Mouse (Mus musculus) intestine, postnatal 0 days (tissue): ENCODE measurements around the gene Necab2. TPM values are rescaled to one million over a fixed set of nuclear protein-coding genes. Genes with fewer than 3 reads are reported as not detected.

Experiments used
- ATAC-seq: fragments of 200-750 bp; cut with Nextera tagmentation; 2 replicates; pipeline ENCODE4 v1.8.0; 2017; ENCODE audit warnings: mild to moderate bottlenecking, moderate TSS enrichment, moderate library complexity
- H3K27ac ChIP-seq: fragments of 300-500 bp; sonication (generic); 2 replicates; pipeline ENCODE4 v1.5.1; 2014; ENCODE audit warnings: mild to moderate bottlenecking, low read depth, low read length, moderate library complexity
- H3K27me3 ChIP-seq: fragments of 300-500 bp; sonication (generic); replicated peaks from 2 replicates; pipeline ENCODE4 v1.6.1; 2014; ENCODE audit warnings: low read length, mixed read lengths; ENCODE audit not compliant: control insufficient read depth, insufficient read depth
- H3K36me3 ChIP-seq: fragments of 300-500 bp; sonication (generic); 2 replicates; pipeline ENCODE4 v1.6.1; 2014; ENCODE audit warnings: mild to moderate bottlenecking, moderate library complexity; ENCODE audit not compliant: control insufficient read depth, insufficient read depth
- H3K4me1 ChIP-seq: fragments of 300-500 bp; sonication (generic); replicated peaks from 2 replicates; pipeline ENCODE4 v1.6.1; 2014; ENCODE audit warnings: antibody characterized with exemption, low read length, mixed read lengths; ENCODE audit not compliant: control insufficient read depth, insufficient read depth
- H3K4me2 ChIP-seq: fragments of 300-500 bp; sonication (generic); replicated peaks from 2 replicates; pipeline ENCODE4 v1.6.1; 2014; ENCODE audit warnings: low read depth, mild to moderate bottlenecking, moderate library complexity
- H3K4me3 ChIP-seq: fragments of 300-500 bp; sonication (generic); 2 replicates; pipeline ENCODE4 v1.5.1; 2014; ENCODE audit warnings: low read depth, low read length
- H3K9ac ChIP-seq: fragments of 300-500 bp; sonication (generic); 2 replicates; pipeline ENCODE4 v1.6.1; 2014; ENCODE audit warnings: mild to moderate bottlenecking, low read depth, low read length
- H3K9me3 ChIP-seq: fragments of 300-500 bp; sonication (generic); 2 replicates; pipeline ENCODE4 v1.6.1; 2016; ENCODE audit warnings: mixed run types; ENCODE audit not compliant: control insufficient read depth
- CTCF ChIP-seq: sonication (generic); IDR thresholded peaks from 2 replicates; pipeline ENCODE4 v1.5.1; 2016; ENCODE audit warnings: low read depth, mild to moderate bottlenecking, control low read depth, antibody characterized with exemption, moderate library complexity
- WGBS: fragments of 180-500 bp; shearing (Covaris S2); extraction: QIAGEN DNeasy Blood & Tissue Kit; methylation state at CpG from one replicate; pipeline ENCODE4 v1.1.7; 2014; 5-methylcytosine and 5-hydroxymethylcytosine counted together
- polyA plus RNA-seq: library from polyadenylated mRNA; unstranded; fragments of >200 nt; fragmentation: Nextera tagmentation; extraction: Ambion mirVana; gene quantifications from 2 replicates; pipeline ENCODE4 v1.2.1, GENCODE M21; 2015

The Necab2 gene
- polyA plus RNA-seq: 1.0 and 1.3 TPM in 2 replicates

GRCm38 (mm10) chr8:119446211-119446989, at the start of gene Necab2:
TSS of gene Necab2 (plus strand) at chr8:119446719.
- H3K4me1 ChIP-seq: peaks cover 2% of the 10 kb centered on the region; the same call in 1 of the 2 replicates
- peaks cover 36% of the 10 kb centered on the region for H3K36me3 ChIP-seq
- no peak within 1 kb of the TSS for H3K27ac ChIP-seq
- peak; percentile 50 for ATAC-seq
- peak within 1 kb of the TSS; percentile 37 for H3K9ac ChIP-seq
- TF ChIP-seq CTCF: peak; percentile 91
- H3K27me3 ChIP-seq: peaks cover 26% of the 10 kb centered on the region
- under 1% methylated on average over 30 of the region's 52 CpGs for WGBS
- peak within 1 kb of the TSS; percentile 99 for H3K4me2 ChIP-seq
- H3K9me3 ChIP-seq: no peaks in the 10 kb centered on the region
- peak within 1 kb of the TSS; percentile 51 for H3K4me3 ChIP-seq

- H3K27ac ChIP-seq: no peak overlapping the region
- no peak for TF ChIP-seq CTCF
- no peak overlapping the region for H3K9ac ChIP-seq
- 0 out of 2 replicates have a peak, but pooled peaks cover 12% of the 10 kb centered on the region for H3K4me1 ChIP-seq
- H3K27me3 ChIP-seq: no peaks in the 10 kb centered on the region
- no peaks in the 10 kb centered on the region for H3K9me3 ChIP-seq
- H3K4me3 ChIP-seq: no peak overlapping the region
- peaks cover 20% of the 10 kb centered on the region; the same call in 1 of the 2 replicates for H3K36me3 ChIP-seq
- ATAC-seq: no peak
- no peak overlapping the region for H3K4me2 ChIP-seq
- WGBS: 90% methylated on average over 9 of the region's 9 CpGs
Measured at GRCm38 (mm10) chr8:119398558-119398957, 48.0 kb upstream of the Necab2 start.

- no peak overlapping the region for H3K9ac ChIP-seq
- TF ChIP-seq CTCF: no peak
- WGBS: 73% methylated on average over 6 of the region's 6 CpGs
Measured at GRCm38 (mm10) chr8:119399255-119399654, 47.3 kb upstream of the Necab2 start.

GRCm38 (mm10) chr8:119400122-119400671, 46.3 kb upstream of the Necab2 start:
- Histone ChIP-seq H3K27me3 (no peaks in the 10 kb centered on the region), H3K4me1 (0 out of 2 replicates have a peak, but pooled peaks cover 12% of the 10 kb centered on the region), H3K9ac (0 out of 2 replicates have a peak overlapping the region, but pooled peaks have one; percentile 11), H3K9me3 (no peaks in the 10 kb centered on the region), H3K4me2 (peak overlapping the region; percentile 35), H3K4me3 (no peak overlapping the region), H3K36me3 (peaks cover 30% of the 10 kb centered on the region; the same call in 1 of the 2 replicates), H3K27ac (peak overlapping the region; percentile 88)
- peak; percentile 72 for ATAC-seq
- 39% methylated on average over 9 of the region's 9 CpGs for WGBS
- TF ChIP-seq CTCF: no peak

More at GRCm38 (mm10) chr8:119399255-119399654, 47.3 kb upstream of the Necab2 start:
- H3K9me3 ChIP-seq: no peaks in the 10 kb centered on the region
- H3K4me1 ChIP-seq: 0 out of 2 replicates have a peak, but pooled peaks cover 12% of the 10 kb centered on the region
- no peak overlapping the region for H3K27ac ChIP-seq
- H3K4me2 ChIP-seq: no peak overlapping the region
- H3K27me3 ChIP-seq: no peaks in the 10 kb centered on the region
- no peak overlapping the region for H3K4me3 ChIP-seq
- no peak for ATAC-seq
- H3K36me3 ChIP-seq: peaks cover 21% of the 10 kb centered on the region; the same call in 1 of the 2 replicates

GRCm38 (mm10) chr8:119400904-119401303, 45.6 kb upstream of the Necab2 start:
- no peaks in the 10 kb centered on the region for H3K27me3 ChIP-seq
- no peak for TF ChIP-seq CTCF
- H3K4me2 ChIP-seq: no peak overlapping the region
- no peaks in the 10 kb centered on the region for H3K9me3 ChIP-seq
- H3K4me1 ChIP-seq: 0 out of 2 replicates have a peak, but pooled peaks cover 12% of the 10 kb centered on the region
- peaks cover 32% of the 10 kb centered on the region; the same call in 1 of the 2 replicates for H3K36me3 ChIP-seq
- ATAC-seq: peak; percentile 50
- no peak overlapping the region for H3K9ac ChIP-seq
- H3K27ac ChIP-seq: 0 out of 2 replicates have a peak overlapping the region, but pooled peaks have one; percentile 88
- 54% methylated on average over 3 of the region's 3 CpGs for WGBS
- no peak overlapping the region for H3K4me3 ChIP-seq

GRCm38 (mm10) chr8:119403912-119404311, 42.6 kb upstream of the Necab2 start:
- TF ChIP-seq CTCF: no peak
- Histone ChIP-seq H3K4me1 (0 out of 2 replicates have a peak, but pooled peaks cover 12% of the 10 kb centered on the region), H3K9me3 (no peaks in the 10 kb centered on the region), H3K27me3 (no peaks in the 10 kb centered on the region), H3K9ac (no peak overlapping the region), H3K4me3 (no peak overlapping the region), H3K4me2 (no peak overlapping the region), H3K36me3 (peaks cover 51% of the 10 kb centered on the region), H3K27ac (no peak overlapping the region)
- 77% methylated on average over 10 of the region's 10 CpGs for WGBS
- ATAC-seq: no peak
